Mouse (Mus musculus) CH12.LX (cell line): Measurements from ENCODE around the gene Fryl. TPM values are rescaled to one million over a fixed set of nuclear protein-coding genes. Genes with fewer than 3 reads are reported as not detected.
A peak's percentile ranks its signal among the peaks of the same experiment; 100 is the strongest.

Experiments used
- DNase-seq: peaks from one replicate; pipeline ENCODE4 v3.0.0-alpha.2; 2013; ENCODE audit errors: extremely low read depth
- H3K27ac ChIP-seq: 2 replicates; pipeline ENCODE4 v1.5.1; 2012; ENCODE audit warnings: low read depth, mild to moderate bottlenecking, control low read depth, moderate library complexity; ENCODE audit not compliant: insufficient read depth
- H3K27me3 ChIP-seq: replicated peaks from 2 replicates; pipeline ENCODE3; 2012; ENCODE audit warnings: inconsistent platforms
- H3K36me3 ChIP-seq, 2 experiments: replicated peaks in 1 of 2; 2 replicates each; pipeline versions ENCODE3 to v1.6.1; 2012; ENCODE audit warnings: inconsistent platforms in 1 of 2, low read length in 1 of 2, mild to moderate bottlenecking in 1 of 2, mixed read lengths in 1 of 2, moderate library complexity in 1 of 2; ENCODE audit not compliant: control insufficient read depth in 1 of 2, insufficient read depth in 1 of 2
- H3K4me1 ChIP-seq, 2 experiments: 2 replicates each; pipeline ENCODE4 v1.6.1; 2012; ENCODE audit warnings: inconsistent platforms in 1 of 2, moderate library complexity in 1 of 2; ENCODE audit not compliant: insufficient read depth in 2 of 2, control insufficient read depth in 1 of 2
- H3K4me2 ChIP-seq: 2 replicates; pipeline ENCODE4 v1.6.1; 2012; ENCODE audit warnings: low read depth, mild to moderate bottlenecking, control low read depth; ENCODE audit not compliant: poor library complexity, insufficient read depth, severe bottlenecking
- H3K4me3 ChIP-seq, 3 experiments: fragments of 150-350 bp in 1 of 3; sonication (generic) in 1 of 3; replicated peaks in 1 of 3; 2 replicates each; pipeline versions ENCODE3 to v1.5.1; 2011 to 2012; ENCODE audit warnings: low read depth in 2 of 3, low read length in 2 of 3, mild to moderate bottlenecking in 2 of 3, moderate library complexity in 2 of 3, control low read depth in 1 of 3, improper control_type of control experiment in 1 of 3, inconsistent platforms in 1 of 3, mixed read lengths in 1 of 3; ENCODE audit not compliant: poor library complexity in 1 of 3
- H3K79me2 ChIP-seq: replicated peaks from 2 replicates; pipeline ENCODE4 v1.6.1; 2012; ENCODE audit warnings: mild to moderate bottlenecking, moderate library complexity; ENCODE audit not compliant: control insufficient read depth, poor library complexity, insufficient read depth, severe bottlenecking; ENCODE audit errors: extremely low read depth
- H3K9ac ChIP-seq: 2 replicates; pipeline ENCODE4 v1.6.1; 2012; ENCODE audit warnings: low read depth, mild to moderate bottlenecking, control low read depth, moderate library complexity; ENCODE audit not compliant: insufficient read depth
- H3K9me3 ChIP-seq: replicated peaks from 2 replicates; pipeline ENCODE3; 2012; ENCODE audit warnings: low read length, inconsistent platforms, mixed read lengths
- BHLHE40 ChIP-seq: IDR thresholded peaks from 2 replicates; pipeline ENCODE4 v1.6.1; 2011; ENCODE audit warnings: mild to moderate bottlenecking, low read depth, low read length, improper control_type of control experiment
- CHD1 ChIP-seq: IDR thresholded peaks from 2 replicates; pipeline ENCODE4 v1.6.1; 2012; ENCODE audit warnings: low read depth, low read length, improper control_type of control experiment, inconsistent platforms
- CHD2 ChIP-seq: IDR thresholded peaks from 2 replicates; pipeline ENCODE4 v1.6.1; 2011; ENCODE audit warnings: low read length, improper control_type of control experiment
- E2F4 ChIP-seq: IDR thresholded peaks from 2 replicates; pipeline ENCODE4 v1.6.1; 2011; ENCODE audit warnings: low read depth, low read length, improper control_type of control experiment; ENCODE audit not compliant: insufficient replicate concordance
- ELF1 ChIP-seq: IDR thresholded peaks from 2 replicates; pipeline ENCODE4 v1.6.1; 2014; ENCODE audit warnings: low read depth, mild to moderate bottlenecking, inconsistent platforms, low read length, improper control_type of control experiment
- EP300 ChIP-seq: IDR thresholded peaks from 2 replicates; pipeline ENCODE4 v1.6.1; 2011; ENCODE audit warnings: low read length, improper control_type of control experiment
- ETS1 ChIP-seq: conservative IDR thresholded peaks from 2 replicates; pipeline ENCODE4 v1.6.1; 2012; ENCODE audit warnings: low read depth, mild to moderate bottlenecking, inconsistent platforms, low read length, improper control_type of control experiment, moderate library complexity
- GABPA ChIP-seq: IDR thresholded peaks from 2 replicates; pipeline ENCODE4 v1.6.1; 2012; ENCODE audit warnings: low read depth, low read length, improper control_type of control experiment, inconsistent platforms; ENCODE audit not compliant: insufficient replicate concordance
- HCFC1 ChIP-seq: IDR thresholded peaks from 2 replicates; pipeline ENCODE4 v1.6.1; 2012; ENCODE audit warnings: low read depth, mild to moderate bottlenecking, inconsistent platforms, low read length, improper control_type of control experiment
- IRF4 ChIP-seq: IDR thresholded peaks from 2 replicates; pipeline ENCODE4 v1.6.1; 2014; ENCODE audit warnings: low read depth, mild to moderate bottlenecking, inconsistent platforms, low read length, improper control_type of control experiment
- JUN ChIP-seq: IDR thresholded peaks from 2 replicates; pipeline ENCODE4 v1.6.1; 2011; ENCODE audit warnings: low read depth, mild to moderate bottlenecking, low read length, improper control_type of control experiment, moderate library complexity; ENCODE audit not compliant: insufficient read depth
- JUND ChIP-seq: conservative IDR thresholded peaks from 2 replicates; pipeline ENCODE4 v1.6.1; 2011; ENCODE audit warnings: low read depth, low read length, improper control_type of control experiment
- MAFK ChIP-seq: IDR thresholded peaks from 2 replicates; pipeline ENCODE4 v1.6.1; 2011; ENCODE audit warnings: low read length, improper control_type of control experiment; ENCODE audit not compliant: insufficient replicate concordance
- MAX ChIP-seq: IDR thresholded peaks from 2 replicates; pipeline ENCODE4 v1.6.1; 2011; ENCODE audit warnings: low read length, improper control_type of control experiment
- MEF2A ChIP-seq: IDR thresholded peaks from 2 replicates; pipeline ENCODE4 v1.6.1; 2014; ENCODE audit warnings: low read depth, mild to moderate bottlenecking, inconsistent platforms, low read length, improper control_type of control experiment, borderline replicate concordance
- MXI1 ChIP-seq: IDR thresholded peaks from 2 replicates; pipeline ENCODE4 v1.6.1; 2011; ENCODE audit warnings: mild to moderate bottlenecking, low read depth, low read length, improper control_type of control experiment
- MYC ChIP-seq: IDR thresholded peaks from 2 replicates; pipeline ENCODE4 v1.6.1; 2011; ENCODE audit warnings: low read depth, mild to moderate bottlenecking, improper control_type of control experiment, low read length
- NELFE ChIP-seq: IDR thresholded peaks from 2 replicates; pipeline ENCODE4 v1.6.1; 2011; ENCODE audit warnings: low read depth, low read length, improper control_type of control experiment
- POLR2A ChIP-seq: IDR thresholded peaks from 2 replicates; pipeline ENCODE4 v1.6.1; 2011; ENCODE audit warnings: low read depth, mild to moderate bottlenecking, improper control_type of control experiment, low read length
- POLR2AphosphoS2 ChIP-seq: IDR thresholded peaks from 2 replicates; pipeline ENCODE4 v1.6.1; 2011; ENCODE audit warnings: low read depth, low read length, improper control_type of control experiment
- SIN3A ChIP-seq: IDR thresholded peaks from 2 replicates; pipeline ENCODE4 v1.6.1; 2012; ENCODE audit warnings: low read length, improper control_type of control experiment, inconsistent platforms
- SMC3 ChIP-seq: IDR thresholded peaks from 2 replicates; pipeline ENCODE4 v1.6.1; 2011; ENCODE audit warnings: low read depth, low read length, improper control_type of control experiment
- TCF12 ChIP-seq: IDR thresholded peaks from 2 replicates; pipeline ENCODE4 v1.6.1; 2014; ENCODE audit warnings: low read depth, mild to moderate bottlenecking, inconsistent platforms, low read length, improper control_type of control experiment
- USF1 ChIP-seq: IDR thresholded peaks from 2 replicates; pipeline ENCODE4 v1.6.1; 2014; ENCODE audit warnings: low read depth, mild to moderate bottlenecking, inconsistent platforms, low read length, improper control_type of control experiment
- ZMIZ1 ChIP-seq: IDR thresholded peaks from 2 replicates; pipeline ENCODE4 v1.6.1; 2012; ENCODE audit warnings: low read depth, mild to moderate bottlenecking, inconsistent platforms, low read length, improper control_type of control experiment
- ZNF384 ChIP-seq: IDR thresholded peaks from 2 replicates; pipeline ENCODE4 v1.6.1; 2012; ENCODE audit warnings: low read depth, low read length, improper control_type of control experiment, inconsistent platforms
- dilution Hi-C: fragments of 300-500 bp; cut with MboI; formaldehyde crosslinking; loops from 2 replicates; pipeline ENCODE4 v1.14.3; 2020; ENCODE audit warnings: low sequenced_read_pairs; ENCODE audit not compliant: extremely low pct_unique_long_range_greater_than_20kb, extremely low pct_ligation_motif_present
- in situ Hi-C: fragments of 300-500 bp; cut with MboI; formaldehyde crosslinking; loops from 3 replicates; pipeline ENCODE4 v1.14.3; 2019; ENCODE audit warnings: low sequenced_read_pairs, low pct_ligation_motif_present, low pct_unique_long_range_greater_than_20kb, mixed read lengths
- polyA plus RNA-seq: library from polyadenylated mRNA; unstranded; fragments of >175 nt; gene quantifications from 2 replicates; pipeline ENCODE4 v1.2.1, GENCODE M21; 2012; ENCODE audit warnings: low read depth; ENCODE audit not compliant: insufficient read length
- total RNA-seq, 2 experiments: library from RNA; depleted of rRNA; stranded (reverse); fragments of 300-350 nt in 1 of 2; fragments of >200 nt in 1 of 2; gene quantifications; 2 replicates each; pipeline ENCODE4 v1.2.3; 2012 to 2014

Gene Fryl
- total and polyA plus RNA-seq, 3 experiments: 23.2 to 38.4 (median 31.3) TPM

- TF ChIP-seq GABPA: no peak
Observed at GRCm38 (mm10) chr5:73209201-73210096, 47.0 kb downstream of the Fryl start (continued).

GRCm38 (mm10) chr5:73208645-73209044, 47.8 kb downstream of the Fryl start:
- H3K27ac ChIP-seq: peak overlapping the region; percentile 63
- no peaks in the 10 kb centered on the region for H3K27me3 ChIP-seq
- no peak for DNase-seq
- peak overlapping the region; percentile 93 for H3K4me2 ChIP-seq
- H3K79me2 ChIP-seq: peaks cover 7% of the 10 kb centered on the region; the same call in 1 of the 2 replicates
- H3K9me3 ChIP-seq: peaks cover 3% of the 10 kb centered on the region
- in situ Hi-C loops: loop anchor here (10.0 kb wide), 1 partner anchor 46 kb away; the partner anchor contains the start of gene Fryl
- H3K4me1 ChIP-seq: peaks cover 21 to 82% of the 10 kb centered on the region in 2 experiments
- peaks cover 4 to 28% of the 10 kb centered on the region in 2 experiments for H3K36me3 ChIP-seq
- TF ChIP-seq HCFC1 (no peak), ETS1 (no peak; the same call in 1 of the 2 replicates), GABPA (no peak), ZMIZ1 (no peak), CHD1 (no peak; the same call in 1 of the 2 replicates), ELF1 (no peak), TCF12 (no peak), POLR2AphosphoS2 (no peak), MEF2A (no peak), E2F4 (no peak), MYC (no peak), POLR2A (no peak)
- no peak overlapping the region for H3K4me3 ChIP-seq
- no peak overlapping the region for H3K9ac ChIP-seq
- dilution Hi-C loops: no loop called here

- H3K4me2 ChIP-seq: peak overlapping the region; percentile 61
- no peaks in the 10 kb centered on the region for H3K27me3 ChIP-seq
- TF ChIP-seq EP300 (peak; percentile 70), POLR2A (0 out of 2 replicates have a peak, but pooled peaks have one; percentile 29), SIN3A (peak; percentile 88; the same call in 1 of the 2 replicates), JUN (no peak), HCFC1 (no peak), SMC3 (no peak), USF1 (no peak), BHLHE40 (peak; percentile 73), ZNF384 (no peak), MAX (peak; percentile 62; the same call in 1 of the 2 replicates), NELFE (no peak), MAFK (no peak), MEF2A (peak; percentile 92; the same call in 1 of the 2 replicates), IRF4 (peak; percentile 25; the same call in 1 of the 2 replicates), JUND (no peak), MYC (peak; percentile 75), MXI1 (peak; percentile 87; the same call in 1 of the 2 replicates), ETS1 (peak; percentile 75), CHD2 (no peak), E2F4 (no peak)
- peaks cover 3% of the 10 kb centered on the region for H3K9me3 ChIP-seq
- no peak overlapping the region for H3K4me3 ChIP-seq
- DNase-seq: peak; percentile 63
- in situ Hi-C loops (loop anchor here (10.0 kb wide), 1 partner anchor 48 kb away; the partner anchor contains the start of gene Fryl), dilution Hi-C loops (no loop called here)
- H3K79me2 ChIP-seq: peaks cover 7% of the 10 kb centered on the region; the same call in 1 of the 2 replicates
- peaks cover 0 to 19% of the 10 kb centered on the region in 2 experiments for H3K36me3 ChIP-seq
- H3K27ac ChIP-seq: peak overlapping the region; percentile 46; the same call in 1 of the 2 replicates
- H3K9ac ChIP-seq: peak overlapping the region; percentile 56
- peaks cover 20 to 75% of the 10 kb centered on the region in 2 experiments for H3K4me1 ChIP-seq
Observed at GRCm38 (mm10) chr5:73206722-73207121, 49.7 kb downstream of the Fryl start.
